Mouse (Mus musculus): ENCODE measurements around the gene Lnpk.

The Lnpk gene

DNA sequence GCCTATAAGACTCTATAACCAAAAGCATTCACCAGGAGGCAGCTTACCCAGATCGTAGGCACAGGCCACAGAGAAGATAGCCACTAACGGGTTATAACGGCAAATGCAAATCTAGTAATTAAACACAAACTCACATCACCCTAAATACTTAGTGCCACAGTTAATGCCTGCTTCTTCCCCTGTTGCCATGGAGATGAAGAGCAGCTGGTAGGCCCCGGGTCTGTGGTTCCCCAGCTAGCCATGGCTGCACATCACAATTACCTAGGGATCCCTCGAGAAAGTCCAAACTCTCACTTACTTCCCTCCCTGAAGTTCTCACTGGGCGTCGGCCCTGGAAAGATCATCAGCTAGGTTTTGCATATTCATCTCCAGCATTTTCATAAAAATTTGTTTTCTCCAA, 90.8 kb downstream of the Lnpk start:
- no peak for DNase-seq

DNA sequence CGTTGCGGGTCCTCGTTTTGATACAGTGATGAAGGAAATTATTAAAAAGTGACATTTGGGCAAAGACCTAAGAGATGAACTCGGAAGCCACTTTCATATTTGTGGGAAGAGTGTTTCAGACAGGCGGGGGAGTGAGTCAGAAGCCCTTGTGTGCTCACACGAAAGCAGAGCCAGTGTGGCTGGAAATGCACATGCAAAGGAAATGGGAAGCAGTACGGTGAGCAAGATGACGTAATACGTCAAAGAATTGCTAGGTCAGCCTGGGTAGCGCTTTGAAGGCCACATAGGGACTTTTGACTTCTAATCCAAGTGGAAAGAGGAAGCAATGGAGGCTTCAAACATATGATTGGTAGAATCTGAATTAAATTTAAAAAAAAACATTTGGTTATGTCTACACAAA, 96.6 kb downstream of the Lnpk start:
- DNase-seq, result no peak

DNA sequence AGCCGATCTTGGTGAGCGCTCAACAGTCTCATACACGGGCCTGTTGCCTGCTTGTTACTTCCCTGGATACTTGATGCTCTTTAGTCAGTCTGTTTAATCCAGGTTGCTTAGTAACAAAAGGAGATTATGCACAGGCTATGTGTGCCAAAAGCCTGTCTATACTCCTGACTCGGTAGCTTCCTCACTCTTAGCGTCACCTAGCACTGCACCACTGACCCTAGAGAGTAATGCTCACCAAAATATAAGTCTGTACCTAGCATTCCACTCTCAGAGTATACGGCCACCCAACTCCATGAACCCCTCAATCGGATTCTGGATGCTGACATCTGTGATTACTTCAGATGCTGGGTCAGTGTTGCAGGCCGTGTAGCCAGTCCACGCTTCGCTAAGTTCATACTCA, 97.1 kb downstream of the Lnpk start:
- DNase-seq, result no peak
